Mouse (Mus musculus): ENCODE measurements around the gene Apobec3. TPM values are rescaled to one million over a fixed set of nuclear protein-coding genes. Genes with fewer than 3 reads are reported as not detected.

The Apobec3 gene
- 37.5 TPM for polyA plus RNA-seq (2014; fragmentation: Illumina TruSeq; extraction: RNeasy Lipid Tissue Mini Kit (QIAGEN cat#74804); ENCODE audit: low read depth, low replicate concordance)

DNA sequence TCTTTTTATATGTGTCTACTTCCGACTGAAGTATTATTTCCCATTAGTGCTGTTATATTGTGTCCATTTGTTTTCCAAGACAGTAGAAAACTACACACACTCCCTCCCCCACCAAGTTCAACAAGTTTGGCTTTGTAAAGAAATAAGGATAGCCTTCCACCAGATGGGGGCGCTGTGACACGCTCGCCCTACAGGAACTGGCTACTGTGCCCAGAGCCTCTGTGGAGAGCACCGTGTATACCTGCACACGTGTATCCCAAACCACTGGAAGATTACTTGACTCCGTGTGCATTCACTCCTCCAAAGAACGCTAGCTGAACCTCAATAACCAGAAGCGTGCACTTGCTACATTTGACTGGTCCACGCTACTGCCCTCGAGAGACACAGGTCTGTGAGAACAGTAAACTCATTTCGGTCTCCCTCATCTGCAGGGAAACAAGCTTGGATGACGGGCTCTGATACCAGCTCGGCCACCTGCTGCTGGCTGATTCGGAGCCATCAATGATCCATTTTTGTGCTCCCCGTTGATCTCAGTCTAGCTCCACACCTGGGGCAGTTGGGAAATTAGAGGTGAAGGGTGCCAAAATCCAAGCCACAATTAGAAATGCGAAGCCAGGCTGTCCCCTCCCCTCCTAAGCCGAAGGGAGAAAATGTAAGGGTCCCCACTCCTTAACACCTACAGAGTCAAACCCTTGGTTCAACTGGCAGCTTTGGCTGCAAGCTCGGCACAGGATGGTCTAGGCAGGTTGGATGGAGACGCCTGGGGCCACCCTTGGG, at the start of gene Apobec3:
Apobec3 (plus strand) TSS at position 224 of the 777 bp plus-strand sequence.

Other genes starting within 250 kb of the Apobec3 start
- 3.1 TPM for gene Fam227a, start 232.7 kb upstream of the Apobec3 start, polyA plus RNA-seq (2014; fragmentation: Illumina TruSeq; extraction: RNeasy Lipid Tissue Mini Kit (QIAGEN cat#74804); ENCODE audit: low read depth, low replicate concordance)
- 1.1 TPM for gene Cby1, start 232.5 kb upstream of the Apobec3 start, polyA plus RNA-seq (2014; fragmentation: Illumina TruSeq; extraction: RNeasy Lipid Tissue Mini Kit (QIAGEN cat#74804); ENCODE audit: low read depth, low replicate concordance)
- gene Tomm22, start 220.8 kb upstream of the Apobec3 start, polyA plus RNA-seq (2014; fragmentation: Illumina TruSeq; extraction: RNeasy Lipid Tissue Mini Kit (QIAGEN cat#74804); ENCODE audit: low read depth, low replicate concordance), result 305 TPM
- 17.0 TPM for gene Josd1, start 203.7 kb upstream of the Apobec3 start, polyA plus RNA-seq (2014; fragmentation: Illumina TruSeq; extraction: RNeasy Lipid Tissue Mini Kit (QIAGEN cat#74804); ENCODE audit: low read depth, low replicate concordance)
- 1.8 TPM for gene Gtpbp1, start 200.8 kb upstream of the Apobec3 start, polyA plus RNA-seq (2014; fragmentation: Illumina TruSeq; extraction: RNeasy Lipid Tissue Mini Kit (QIAGEN cat#74804); ENCODE audit: low read depth, low replicate concordance)
- gene Sun2, start 149.1 kb upstream of the Apobec3 start, polyA plus RNA-seq (2014; fragmentation: Illumina TruSeq; extraction: RNeasy Lipid Tissue Mini Kit (QIAGEN cat#74804); ENCODE audit: low read depth, low replicate concordance), result 13.4 TPM
- gene Dnal4, start 113.8 kb upstream of the Apobec3 start, polyA plus RNA-seq (2014; fragmentation: Illumina TruSeq; extraction: RNeasy Lipid Tissue Mini Kit (QIAGEN cat#74804); ENCODE audit: low read depth, low replicate concordance), result 1.1 TPM
- gene Nptxr, start 86.9 kb upstream of the Apobec3 start, polyA plus RNA-seq (2014; fragmentation: Illumina TruSeq; extraction: RNeasy Lipid Tissue Mini Kit (QIAGEN cat#74804); ENCODE audit: low read depth, low replicate concordance), result 0.44 TPM
- not detected for gene Npcd, start 57.4 kb upstream of the Apobec3 start, polyA plus RNA-seq (2014; fragmentation: Illumina TruSeq; extraction: RNeasy Lipid Tissue Mini Kit (QIAGEN cat#74804); ENCODE audit: low read depth, low replicate concordance)
- gene Cbx6, start 57.0 kb upstream of the Apobec3 start, polyA plus RNA-seq (2014; fragmentation: Illumina TruSeq; extraction: RNeasy Lipid Tissue Mini Kit (QIAGEN cat#74804); ENCODE audit: low read depth, low replicate concordance), result 2.2 TPM
- 1.6 TPM for gene Cbx7, start 79.5 kb downstream of the Apobec3 start, polyA plus RNA-seq (2014; fragmentation: Illumina TruSeq; extraction: RNeasy Lipid Tissue Mini Kit (QIAGEN cat#74804); ENCODE audit: low read depth, low replicate concordance)
- 0.13 TPM for gene Pdgfb, start 123.3 kb downstream of the Apobec3 start, polyA plus RNA-seq (2014; fragmentation: Illumina TruSeq; extraction: RNeasy Lipid Tissue Mini Kit (QIAGEN cat#74804); ENCODE audit: low read depth, low replicate concordance)
- 0.25 TPM for gene Syngr1, start 199.7 kb downstream of the Apobec3 start, polyA plus RNA-seq (2014; fragmentation: Illumina TruSeq; extraction: RNeasy Lipid Tissue Mini Kit (QIAGEN cat#74804); ENCODE audit: low read depth, low replicate concordance)
- gene Rpl3, start 200.2 kb downstream of the Apobec3 start, polyA plus RNA-seq (2014; fragmentation: Illumina TruSeq; extraction: RNeasy Lipid Tissue Mini Kit (QIAGEN cat#74804); ENCODE audit: low read depth, low replicate concordance), result 215 TPM
- gene Tab1, start 241.5 kb downstream of the Apobec3 start, polyA plus RNA-seq (2014; fragmentation: Illumina TruSeq; extraction: RNeasy Lipid Tissue Mini Kit (QIAGEN cat#74804); ENCODE audit: low read depth, low replicate concordance), result 0.41 TPM